Mouse (Mus musculus): ENCODE results near the gene Pygb.

The Pygb gene

GRCm38 (mm10) chr2:150786251-150787180, at the start of gene Pygb:
Gene Pygb (plus strand): TSS chr2:150786735.
- peak; percentile 34 to 73 for DNase-seq (ENCODE audit: low read depth in 1 of 2, low spot score in 2 of 2)

- DNase-seq (ENCODE audit: low read depth in 1 of 2, low spot score in 2 of 2), result no peak
Observed at GRCm38 (mm10) chr2:150737881-150738280, 48.7 kb upstream of the Pygb start.

GRCm38 (mm10) chr2:150740145-150740841, 46.2 kb upstream of the Pygb start:
- DNase-seq (ENCODE audit: low read depth in 1 of 2, low spot score in 2 of 2), result no peak

GRCm38 (mm10) chr2:150741405-150741804, 45.1 kb upstream of the Pygb start:
- DNase-seq (ENCODE audit: low read depth in 1 of 2, low spot score in 2 of 2), result no peak

GRCm38 (mm10) chr2:150745016-150745415, 41.5 kb upstream of the Pygb start:
- DNase-seq (ENCODE audit: low read depth in 1 of 2, low spot score in 2 of 2), result no peak

- DNase-seq (ENCODE audit: low read depth in 1 of 2, low spot score in 2 of 2), result peak; percentile 90 to 93
Observed at GRCm38 (mm10) chr2:150748854-150749253, 37.7 kb upstream of the Pygb start, which contains the start of gene Entpd6. Gene Entpd6 (plus strand): TSS chr2:150749042.

GRCm38 (mm10) chr2:150749283-150749682, 37.3 kb upstream of the Pygb start:
- no peak for DNase-seq (ENCODE audit: low read depth in 1 of 2, low spot score in 2 of 2)

- DNase-seq (ENCODE audit: low read depth in 1 of 2, low spot score in 2 of 2), result peak in 1 of 2 experiments; percentile 7
Observed at GRCm38 (mm10) chr2:150750129-150750979, 36.2 kb upstream of the Pygb start.

- DNase-seq (ENCODE audit: low read depth in 1 of 2, low spot score in 2 of 2), result no peak
Observed at GRCm38 (mm10) chr2:150755016-150755415, 31.5 kb upstream of the Pygb start.

- DNase-seq (ENCODE audit: low read depth in 1 of 2, low spot score in 2 of 2), result no peak
Observed at GRCm38 (mm10) chr2:150761476-150761875, 25.1 kb upstream of the Pygb start.

- no peak for DNase-seq (ENCODE audit: low read depth in 1 of 2, low spot score in 2 of 2)
Observed at GRCm38 (mm10) chr2:150765619-150766018, 20.9 kb upstream of the Pygb start.

- DNase-seq (ENCODE audit: low read depth in 1 of 2, low spot score in 2 of 2), result no peak
Observed at GRCm38 (mm10) chr2:150766083-150766862, 20.3 kb upstream of the Pygb start.

- no peak for DNase-seq (ENCODE audit: low read depth in 1 of 2, low spot score in 2 of 2)
Observed at GRCm38 (mm10) chr2:150768678-150769077, 17.9 kb upstream of the Pygb start.

GRCm38 (mm10) chr2:150770747-150771146, 15.8 kb upstream of the Pygb start:
- no peak for DNase-seq (ENCODE audit: low read depth in 1 of 2, low spot score in 2 of 2)

GRCm38 (mm10) chr2:150771169-150771568, 15.4 kb upstream of the Pygb start:
- DNase-seq (ENCODE audit: low read depth in 1 of 2, low spot score in 2 of 2), result no peak

- DNase-seq (ENCODE audit: low read depth in 1 of 2, low spot score in 2 of 2), result no peak
Observed at GRCm38 (mm10) chr2:150771996-150772395, 14.5 kb upstream of the Pygb start.

- DNase-seq (ENCODE audit: low read depth in 1 of 2, low spot score in 2 of 2), result no peak
Observed at GRCm38 (mm10) chr2:150772466-150773119, 13.9 kb upstream of the Pygb start.

- no peak for DNase-seq (ENCODE audit: low read depth in 1 of 2, low spot score in 2 of 2)
Observed at GRCm38 (mm10) chr2:150782801-150783200, 3.7 kb upstream of the Pygb start.

GRCm38 (mm10) chr2:150787234-150787771, 768 bp downstream of the Pygb start:
- no peak for DNase-seq (ENCODE audit: low read depth in 1 of 2, low spot score in 2 of 2)
